Mouse (Mus musculus) embryonic facial prominence, embryonic 13.5 days (tissue): Measurements from ENCODE around the gene Foxk1. TPM values are rescaled to one million over a fixed set of nuclear protein-coding genes. Genes with fewer than 3 reads are reported as not detected.

ENCODE experiments used
- ATAC-seq: fragments of 200-750 bp; cut with Nextera tagmentation; 2 replicates; pipeline ENCODE4 v1.8.0; 2017; ENCODE audit warnings: low read depth; ENCODE audit not compliant: insufficient number of reproducible peaks, insufficient read depth, low FRiP score, low TSS enrichment
- H3K27ac ChIP-seq: fragments of 300-500 bp; sonication (generic); 2 replicates; pipeline ENCODE4 v1.5.1; 2015; ENCODE audit warnings: moderate library complexity, mild to moderate bottlenecking, inconsistent platforms
- H3K27me3 ChIP-seq: fragments of 300-500 bp; sonication (generic); 2 replicates; pipeline ENCODE4 v1.6.1; 2015; ENCODE audit warnings: mild to moderate bottlenecking, inconsistent platforms
- H3K36me3 ChIP-seq: fragments of 300-500 bp; sonication (generic); 2 replicates; pipeline ENCODE4 v1.6.1; 2015; ENCODE audit warnings: mild to moderate bottlenecking, inconsistent platforms
- H3K4me1 ChIP-seq: fragments of 300-500 bp; sonication (generic); 2 replicates; pipeline ENCODE4 v1.6.1; 2015; ENCODE audit warnings: inconsistent platforms
- H3K4me2 ChIP-seq: fragments of 300-500 bp; sonication (generic); 2 replicates; pipeline ENCODE4 v1.6.1; 2015; ENCODE audit warnings: moderate library complexity, mild to moderate bottlenecking, inconsistent platforms
- H3K4me3 ChIP-seq: fragments of 300-500 bp; sonication (generic); 2 replicates; pipeline ENCODE4 v1.5.1; 2015; ENCODE audit warnings: mild to moderate bottlenecking, inconsistent platforms
- H3K9ac ChIP-seq: fragments of 300-500 bp; sonication (generic); 2 replicates; pipeline ENCODE4 v1.6.1; 2015; ENCODE audit warnings: mild to moderate bottlenecking, inconsistent platforms
- H3K9me3 ChIP-seq: fragments of 300-500 bp; sonication (generic); 2 replicates; pipeline ENCODE4 v1.6.1; 2016; ENCODE audit warnings: inconsistent platforms
- WGBS: fragments of 180-500 bp; shearing (Covaris S2); methylation state at CpG from one replicate; pipeline ENCODE4 v1.1.7; 2015; ENCODE audit warnings: mixed read lengths; 5-methylcytosine and 5-hydroxymethylcytosine counted together
- polyA plus RNA-seq: library from polyadenylated mRNA; unstranded; fragments of >200 nt; fragmentation: Nextera tagmentation; extraction: Ambion mirVana; gene quantifications from 2 replicates; pipeline ENCODE4 v1.2.1, GENCODE M21; 2015

Gene Foxk1
- polyA plus RNA-seq, 1 experiment from 2014 or later, result 5.0 TPM

DNA sequence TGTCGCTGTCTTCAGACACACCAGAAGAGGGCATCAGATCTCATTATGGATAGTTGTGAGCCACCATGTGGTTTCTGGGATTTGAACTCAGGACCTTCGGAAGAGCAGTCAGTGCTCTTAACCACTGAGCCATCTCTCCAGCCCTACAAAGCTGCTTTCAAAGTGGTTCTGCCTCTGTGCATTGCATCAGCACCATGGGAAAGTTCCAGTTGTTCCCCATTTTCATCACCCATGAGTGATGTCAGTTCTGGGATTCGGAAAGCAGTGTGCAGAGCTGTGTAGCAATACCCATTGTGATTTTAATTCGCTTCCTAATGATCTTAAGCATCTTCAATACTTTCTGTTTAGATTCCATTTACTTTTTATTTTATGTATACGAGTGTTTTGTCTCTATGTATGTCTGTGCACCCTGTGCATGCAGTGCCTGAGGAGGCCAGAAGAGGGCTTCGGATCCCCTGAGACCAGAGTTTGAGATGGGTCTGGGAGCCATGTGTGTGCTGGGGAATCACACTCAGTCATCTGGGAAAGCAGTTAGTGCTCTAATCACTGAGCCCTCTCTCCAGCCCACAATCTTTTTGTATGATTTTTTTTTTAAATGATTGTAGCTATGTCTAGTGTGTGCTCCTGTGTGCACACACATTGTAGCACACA, 6.6 kb upstream of the Foxk1 start:
- Histone ChIP-seq H3K9ac (no peak overlapping the region), H3K36me3 (no peaks in the 10 kb centered on the region), H3K4me2 (no peak overlapping the region), H3K27ac (no peak overlapping the region), H3K4me1 (peaks cover 19% of the 10 kb centered on the region), H3K9me3 (peaks cover 3% of the 10 kb centered on the region; the same call in 1 of the 2 replicates), H3K4me3 (no peak overlapping the region), H3K27me3 (no peaks in the 10 kb centered on the region)
- no peak for ATAC-seq
- WGBS, result 90% methylated on average over 6 of the region's 6 CpGs

DNA sequence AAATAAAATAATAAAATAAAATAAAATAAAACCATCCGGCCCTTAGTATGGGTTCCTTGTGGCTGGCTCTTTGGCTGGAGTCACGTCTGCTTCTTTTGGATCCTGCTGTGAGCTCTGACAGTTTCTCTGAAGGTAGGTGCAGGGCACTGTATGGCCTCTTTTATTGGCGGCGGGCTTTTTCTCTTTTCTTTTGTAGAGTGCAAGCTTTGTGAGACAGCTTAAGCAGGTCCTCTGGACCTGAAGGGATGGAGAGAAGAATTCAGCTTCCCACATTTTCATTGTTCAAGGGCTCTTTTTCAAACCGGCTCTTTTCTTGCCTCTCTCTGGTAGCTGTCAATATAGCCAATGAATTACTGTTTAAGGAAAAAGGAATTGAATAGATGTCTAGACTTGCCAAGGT, 5.4 kb upstream of the Foxk1 start:
- Histone ChIP-seq H3K4me1 (peaks cover 22% of the 10 kb centered on the region), H3K9ac (no peak overlapping the region), H3K27ac (no peak overlapping the region), H3K36me3 (no peaks in the 10 kb centered on the region), H3K4me2 (no peak overlapping the region), H3K9me3 (peaks cover 3% of the 10 kb centered on the region; the same call in 1 of the 2 replicates), H3K27me3 (no peaks in the 10 kb centered on the region), H3K4me3 (no peak overlapping the region)
- ATAC-seq, result no peak
- 55% methylated on average over 5 of the region's 5 CpGs for WGBS

DNA sequence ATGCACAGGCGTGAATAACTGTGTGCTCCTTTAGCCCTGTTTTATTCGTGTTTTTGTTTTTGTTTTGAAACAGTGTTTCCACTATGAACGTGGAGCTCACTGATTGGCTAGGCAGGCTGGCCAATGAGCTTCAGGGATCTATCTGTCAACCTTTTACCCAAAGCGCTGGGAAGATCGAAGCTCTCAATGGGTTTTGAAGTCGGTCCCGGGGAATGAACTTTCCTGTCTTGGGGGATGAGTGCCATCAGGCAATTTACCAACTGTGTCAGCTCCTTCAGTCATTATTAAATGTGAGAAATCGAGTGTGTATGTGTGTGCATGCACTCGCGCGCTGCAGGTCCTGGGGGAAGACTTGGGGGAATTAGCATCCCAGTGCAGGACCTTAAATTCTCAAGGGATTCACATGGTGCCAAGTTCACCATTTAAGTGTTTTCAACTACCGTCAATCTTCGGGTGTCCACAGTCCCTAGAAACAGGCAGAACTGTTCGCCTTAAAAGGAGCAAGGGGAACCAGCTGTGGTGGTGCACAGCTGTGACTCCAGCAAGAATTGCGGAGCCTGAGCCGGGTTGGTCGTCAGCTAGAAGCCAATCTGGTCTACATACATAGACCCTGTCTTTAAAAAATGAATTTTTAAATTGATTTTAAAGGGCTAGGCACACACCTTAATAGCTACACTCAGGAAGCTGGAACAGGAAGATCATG, 965 bp upstream of the Foxk1 start:
- Histone ChIP-seq H3K27me3 (no peaks in the 10 kb centered on the region), H3K27ac (peak overlapping the region; percentile 28; the same call in 1 of the 2 replicates), H3K4me3 (peak overlapping the region; percentile 99), H3K4me1 (peaks cover 39% of the 10 kb centered on the region), H3K9me3 (no peaks in the 10 kb centered on the region), H3K36me3 (0 out of 2 replicates have a peak, but pooled peaks cover 1% of the 10 kb centered on the region), H3K9ac (peak overlapping the region; percentile 98), H3K4me2 (peak overlapping the region; percentile 93)
- WGBS, result 26% methylated on average over 17 of the region's 17 CpGs
- no peak for ATAC-seq

- Histone ChIP-seq H3K27ac (peak overlapping the region; percentile 86), H3K9ac (peak overlapping the region; percentile 98), H3K9me3 (no peaks in the 10 kb centered on the region), H3K4me3 (peak overlapping the region; percentile 99), H3K4me2 (peak overlapping the region; percentile 93), H3K36me3 (peaks cover 13% of the 10 kb centered on the region), H3K27me3 (no peaks in the 10 kb centered on the region), H3K4me1 (peaks cover 55% of the 10 kb centered on the region)
- WGBS, result under 1% methylated on average over 64 of the region's 67 CpGs
- peak; percentile 17; the same call in 1 of the 2 replicates for ATAC-seq
These were observed 636 bp downstream of the Foxk1 start for GRCm38 (mm10) chr5:142401641-142402625.

GRCm38 (mm10) chr5:142403694-142404093, 2.4 kb downstream of the Foxk1 start:
- peak overlapping the region; percentile 93 for H3K4me2 ChIP-seq
- no peak overlapping the region for H3K9ac ChIP-seq
- no peaks in the 10 kb centered on the region for H3K27me3 ChIP-seq
- H3K4me3 ChIP-seq, result 0 out of 2 replicates have a peak overlapping the region, but pooled peaks have one; percentile 3
- no peak overlapping the region for H3K27ac ChIP-seq
- WGBS, result 87% methylated on average over 3 of the region's 3 CpGs
- no peaks in the 10 kb centered on the region for H3K9me3 ChIP-seq
- peaks cover 20% of the 10 kb centered on the region for H3K36me3 ChIP-seq
- peaks cover 72% of the 10 kb centered on the region for H3K4me1 ChIP-seq
- no peak for ATAC-seq

GRCm38 (mm10) chr5:142404307-142404706, 3.0 kb downstream of the Foxk1 start:
- Histone ChIP-seq H3K36me3 (peaks cover 20% of the 10 kb centered on the region), H3K9ac (peak overlapping the region; percentile 44; the same call in 1 of the 2 replicates), H3K4me3 (no peak overlapping the region), H3K4me1 (peaks cover 76% of the 10 kb centered on the region), H3K27me3 (no peaks in the 10 kb centered on the region), H3K27ac (no peak overlapping the region), H3K9me3 (no peaks in the 10 kb centered on the region), H3K4me2 (peak overlapping the region; percentile 93)
- no peak for ATAC-seq
- WGBS, result 88% methylated on average over 1 of the region's 1 CpGs

GRCm38 (mm10) chr5:142405426-142405825, 4.1 kb downstream of the Foxk1 start:
- no peaks in the 10 kb centered on the region for H3K9me3 ChIP-seq
- H3K27me3 ChIP-seq, result no peaks in the 10 kb centered on the region
- no peak overlapping the region for H3K9ac ChIP-seq
- H3K4me1 ChIP-seq, result peaks cover 85% of the 10 kb centered on the region
- WGBS, result 75% methylated on average over 6 of the region's 6 CpGs
- H3K4me3 ChIP-seq, result no peak overlapping the region
- no peak overlapping the region for H3K4me2 ChIP-seq
- H3K36me3 ChIP-seq, result peaks cover 20% of the 10 kb centered on the region
- no peak for ATAC-seq
- no peak overlapping the region for H3K27ac ChIP-seq

DNA sequence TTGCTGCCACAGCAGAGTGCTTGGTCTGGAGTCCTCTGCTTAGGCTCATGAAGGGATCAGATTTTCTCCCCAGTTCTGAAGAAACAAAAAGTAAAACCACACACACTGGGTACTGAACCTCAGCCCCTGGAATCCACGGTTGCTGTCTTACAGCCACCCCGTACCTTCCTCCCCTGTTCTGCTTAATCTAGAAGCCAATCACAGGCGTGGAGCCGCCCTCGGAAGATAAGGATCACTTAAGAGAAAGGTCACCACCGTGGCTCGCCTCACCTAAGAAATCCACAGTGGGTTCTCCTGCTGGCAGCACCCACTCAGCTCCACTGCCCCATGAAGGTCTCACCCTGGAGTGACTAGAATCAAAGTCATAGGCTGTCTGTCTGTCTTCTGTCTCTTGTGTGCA, 5.1 kb downstream of the Foxk1 start:
- WGBS, result 72% methylated on average over 7 of the region's 7 CpGs

GRCm38 (mm10) chr5:142406937-142407336, 5.6 kb downstream of the Foxk1 start:
- Histone ChIP-seq H3K9me3 (no peaks in the 10 kb centered on the region), H3K36me3 (peaks cover 20% of the 10 kb centered on the region), H3K27me3 (no peaks in the 10 kb centered on the region), H3K27ac (no peak overlapping the region), H3K4me3 (no peak overlapping the region), H3K4me2 (no peak overlapping the region), H3K9ac (peak overlapping the region; percentile 7; the same call in 1 of the 2 replicates), H3K4me1 (peaks cover 87% of the 10 kb centered on the region)
- WGBS, result 66% methylated on average over 11 of the region's 11 CpGs
- ATAC-seq, result no peak

More for the DNA sequence above, 5.1 kb downstream of the Foxk1 start:
- H3K27ac ChIP-seq, result no peak overlapping the region
- no peaks in the 10 kb centered on the region for H3K9me3 ChIP-seq
- H3K4me3 ChIP-seq, result no peak overlapping the region
- H3K36me3 ChIP-seq, result peaks cover 20% of the 10 kb centered on the region
- H3K4me2 ChIP-seq, result no peak overlapping the region
- no peak for ATAC-seq
- peak overlapping the region; percentile 7; the same call in 1 of the 2 replicates for H3K9ac ChIP-seq
- peaks cover 87% of the 10 kb centered on the region for H3K4me1 ChIP-seq
- no peaks in the 10 kb centered on the region for H3K27me3 ChIP-seq

DNA sequence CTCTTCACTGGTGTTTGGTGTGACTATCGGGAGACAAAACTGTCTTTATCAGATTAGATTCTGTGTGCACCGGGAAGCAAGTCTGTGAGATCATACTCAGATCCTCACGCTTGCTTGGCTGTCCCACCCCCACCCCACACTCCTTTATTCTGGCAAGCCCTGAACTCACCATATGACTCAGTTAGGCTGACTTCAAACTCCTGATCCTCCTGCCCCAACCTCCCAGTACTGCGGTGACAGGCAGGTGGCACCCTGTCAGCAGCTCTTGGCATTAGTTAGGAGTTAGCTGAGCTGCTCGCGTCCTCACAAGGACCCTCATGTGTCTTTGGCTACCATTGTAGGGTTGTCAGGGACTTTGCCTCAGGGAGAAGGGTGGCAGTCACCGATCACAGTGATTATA, 6.1 kb downstream of the Foxk1 start:
- 59% methylated on average over 7 of the region's 7 CpGs for WGBS
- Histone ChIP-seq H3K9ac (no peak overlapping the region), H3K4me3 (no peak overlapping the region), H3K36me3 (peaks cover 21% of the 10 kb centered on the region), H3K4me1 (peaks cover 84% of the 10 kb centered on the region), H3K27ac (no peak overlapping the region), H3K27me3 (no peaks in the 10 kb centered on the region), H3K4me2 (no peak overlapping the region), H3K9me3 (no peaks in the 10 kb centered on the region)
- ATAC-seq, result no peak

- Histone ChIP-seq H3K4me3 (no peak overlapping the region), H3K27me3 (no peaks in the 10 kb centered on the region), H3K9ac (no peak overlapping the region), H3K36me3 (peaks cover 23% of the 10 kb centered on the region), H3K4me1 (peaks cover 85% of the 10 kb centered on the region), H3K9me3 (no peaks in the 10 kb centered on the region), H3K4me2 (no peak overlapping the region), H3K27ac (peak overlapping the region; percentile 65; the same call in 1 of the 2 replicates)
- WGBS, result 48% methylated on average over 6 of the region's 6 CpGs
- no peak for ATAC-seq
These were observed 7.9 kb downstream of the Foxk1 start for GRCm38 (mm10) chr5:142409169-142409568.
